Mouse (Mus musculus): ENCODE data around the gene Zfp12. TPM values are rescaled to one million over a fixed set of nuclear protein-coding genes. Genes with fewer than 3 reads are reported as not detected.

The Zfp12 gene
- polyA plus RNA-seq, 1 experiment, result 5.7 TPM

DNA sequence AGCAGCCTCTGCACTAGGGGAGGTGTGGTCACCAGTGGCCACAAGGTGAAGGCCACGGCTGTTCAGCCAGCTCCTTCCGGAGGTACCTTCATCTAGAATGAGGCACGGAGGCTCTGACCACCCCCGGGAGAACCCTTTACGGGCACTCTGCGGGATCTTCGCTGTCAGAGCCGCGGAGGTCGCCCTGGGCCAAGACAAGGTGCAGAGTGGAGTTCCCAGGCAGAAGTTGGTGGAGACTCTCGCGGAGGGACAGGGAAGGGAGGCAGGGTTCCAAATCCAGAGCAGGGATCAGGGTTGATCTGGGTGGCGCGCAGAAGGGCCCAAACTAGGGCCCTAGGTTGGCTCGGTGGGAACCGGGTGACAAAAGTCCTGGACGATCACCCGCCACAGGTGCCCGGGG is 57.9 kb downstream of the Zfp12 start:
- no peak overlapping the region for H3K27ac ChIP-seq (ENCODE audit: control insufficient read depth, insufficient read depth, low read depth, low read length)
- no peaks in the 10 kb centered on the region for H3K27me3 ChIP-seq (ENCODE audit: control insufficient read depth, insufficient read depth, low read length)
- H3K36me3 ChIP-seq (ENCODE audit: control insufficient read depth, insufficient read depth, low read length), result no peaks in the 10 kb centered on the region
- no peak overlapping the region for H3K4me3 ChIP-seq (ENCODE audit: control insufficient read depth, low read depth, low read length)
- no peak for TF ChIP-seq CTCF (IDR thresholded peaks at IDR 0.05; ENCODE audit: control insufficient read depth, insufficient read depth, insufficient replicate concordance, low read depth, low read length)
- no peak for TF ChIP-seq POLR2A (IDR thresholded peaks at IDR 0.05; ENCODE audit: control insufficient read depth, low read depth, low read length)
- H3K4me1 ChIP-seq (ENCODE audit: control insufficient read depth, insufficient read depth, low read length), result peaks cover 4% of the 10 kb centered on the region

DNA sequence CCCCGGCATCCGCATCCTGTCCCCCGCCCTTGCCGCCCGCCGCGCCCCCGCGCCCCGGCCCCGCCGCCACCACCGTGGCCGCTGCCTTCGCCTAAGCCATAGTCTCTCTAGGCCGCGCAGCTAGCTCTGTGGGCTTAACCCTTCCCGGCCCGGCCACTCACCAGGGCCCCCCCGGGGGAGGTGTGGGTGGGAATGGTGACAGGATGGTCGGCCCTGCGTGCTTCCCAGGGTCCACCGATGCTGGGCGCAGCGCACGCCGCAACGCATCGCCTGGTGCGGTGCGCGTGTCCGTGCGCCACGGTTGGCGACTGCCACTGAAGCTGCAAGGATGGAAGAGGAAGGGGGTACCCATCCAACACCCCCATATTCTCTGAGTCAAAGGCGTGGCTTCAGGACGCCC is 58.4 kb downstream of the Zfp12 start, which contains the start of gene Zfp853:
TSS of gene Zfp853 (minus strand) at position 220 of the 400 bp plus-strand sequence.
- H3K4me3 ChIP-seq (ENCODE audit: control insufficient read depth, low read depth, low read length), result no peak within 1 kb of the TSS
- no peaks in the 10 kb centered on the region for H3K36me3 ChIP-seq (ENCODE audit: control insufficient read depth, insufficient read depth, low read length)
- peaks cover 3% of the 10 kb centered on the region for H3K4me1 ChIP-seq (ENCODE audit: control insufficient read depth, insufficient read depth, low read length)
- no peak within 1 kb of the TSS for H3K27ac ChIP-seq (ENCODE audit: control insufficient read depth, insufficient read depth, low read depth, low read length)
- no peak for TF ChIP-seq CTCF (IDR thresholded peaks at IDR 0.05; ENCODE audit: control insufficient read depth, insufficient read depth, insufficient replicate concordance, low read depth, low read length)
- no peak for TF ChIP-seq POLR2A (IDR thresholded peaks at IDR 0.05; ENCODE audit: control insufficient read depth, low read depth, low read length)
- H3K27me3 ChIP-seq (ENCODE audit: control insufficient read depth, insufficient read depth, low read length), result no peaks in the 10 kb centered on the region

DNA sequence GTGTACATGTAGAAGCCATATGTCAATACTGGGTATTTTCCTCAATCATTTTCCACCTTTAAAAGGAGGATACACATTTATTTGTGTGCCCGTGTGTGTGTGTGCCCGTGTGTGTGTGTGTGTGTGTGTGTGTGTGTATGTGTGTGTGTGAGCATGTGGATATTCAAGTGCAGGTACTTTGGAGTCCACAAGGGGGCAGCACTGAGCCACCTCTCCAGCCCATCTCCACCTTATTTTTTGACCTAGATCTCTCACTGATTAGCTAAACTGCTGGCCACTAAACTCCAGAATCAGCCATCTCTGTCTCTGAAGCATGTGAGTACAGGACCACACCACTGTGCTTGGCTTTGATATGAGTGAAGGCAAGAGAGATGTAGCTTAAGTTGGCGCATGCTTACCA is 59.9 kb downstream of the Zfp12 start:
- Histone ChIP-seq H3K27ac (ENCODE audit: control insufficient read depth, insufficient read depth, low read depth, low read length) (no peak overlapping the region), H3K36me3 (ENCODE audit: control insufficient read depth, insufficient read depth, low read length) (no peaks in the 10 kb centered on the region), H3K4me1 (ENCODE audit: control insufficient read depth, insufficient read depth, low read length) (peaks cover 3% of the 10 kb centered on the region; the same call in 1 of the 2 replicates), H3K27me3 (ENCODE audit: control insufficient read depth, insufficient read depth, low read length) (no peaks in the 10 kb centered on the region), H3K4me3 (ENCODE audit: control insufficient read depth, low read depth, low read length) (no peak overlapping the region)
- TF ChIP-seq CTCF (IDR thresholded peaks at IDR 0.05; ENCODE audit: control insufficient read depth, insufficient read depth, insufficient replicate concordance, low read depth, low read length), result peak; percentile 62; the same call in 1 of the 2 replicates
- TF ChIP-seq POLR2A (IDR thresholded peaks at IDR 0.05; ENCODE audit: control insufficient read depth, low read depth, low read length), result no peak

DNA sequence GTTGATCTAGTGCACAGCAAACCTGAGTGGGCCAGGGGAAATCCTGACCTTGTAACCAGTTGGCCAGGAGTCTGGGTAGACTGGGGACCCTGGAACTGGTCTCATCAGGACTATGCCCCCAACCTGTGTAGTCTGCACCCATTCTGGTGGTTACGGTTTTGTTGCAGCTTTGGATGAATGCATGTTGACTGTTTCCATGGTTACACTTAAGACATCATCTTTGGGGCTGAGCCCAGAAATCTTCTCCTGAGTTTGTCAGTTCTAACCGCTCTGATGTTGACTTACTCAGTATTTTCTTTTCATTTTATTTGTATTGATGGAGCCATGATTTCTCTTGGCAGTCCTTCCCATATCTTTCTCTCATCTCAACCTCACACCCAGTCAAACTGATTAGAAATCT is 60.4 kb downstream of the Zfp12 start:
- TF ChIP-seq POLR2A (IDR thresholded peaks at IDR 0.05; ENCODE audit: control insufficient read depth, low read depth, low read length), result no peak
- no peak for TF ChIP-seq CTCF (IDR thresholded peaks at IDR 0.05; ENCODE audit: control insufficient read depth, insufficient read depth, insufficient replicate concordance, low read depth, low read length)
- Histone ChIP-seq H3K4me3 (ENCODE audit: control insufficient read depth, low read depth, low read length) (no peak overlapping the region), H3K27ac (ENCODE audit: control insufficient read depth, insufficient read depth, low read depth, low read length) (no peak overlapping the region), H3K36me3 (ENCODE audit: control insufficient read depth, insufficient read depth, low read length) (no peaks in the 10 kb centered on the region), H3K4me1 (ENCODE audit: control insufficient read depth, insufficient read depth, low read length) (peaks cover 3% of the 10 kb centered on the region; the same call in 1 of the 2 replicates), H3K27me3 (ENCODE audit: control insufficient read depth, insufficient read depth, low read length) (no peaks in the 10 kb centered on the region)

DNA sequence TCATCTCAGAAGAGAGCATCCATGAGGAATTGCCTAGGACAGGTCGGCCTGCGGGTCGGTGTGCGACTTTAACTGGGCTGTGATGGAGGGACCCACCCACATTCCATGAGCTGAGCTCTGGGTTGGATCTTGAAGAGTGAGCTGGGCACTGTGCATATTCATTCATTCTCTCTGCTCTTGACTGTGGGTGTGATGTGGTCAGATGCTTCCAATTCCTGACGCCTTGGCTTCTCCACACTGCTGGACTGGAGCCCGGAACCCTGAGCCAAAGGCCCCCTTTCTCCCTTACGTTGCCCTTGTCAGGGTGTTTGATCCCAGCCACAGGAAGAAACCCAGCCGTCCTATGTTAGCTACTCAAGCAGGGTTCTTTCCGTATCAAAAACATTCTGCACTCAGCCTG is 63.0 kb downstream of the Zfp12 start:
- Histone ChIP-seq H3K27me3 (ENCODE audit: control insufficient read depth, insufficient read depth, low read length) (no peaks in the 10 kb centered on the region), H3K36me3 (ENCODE audit: control insufficient read depth, insufficient read depth, low read length) (no peaks in the 10 kb centered on the region), H3K4me3 (ENCODE audit: control insufficient read depth, low read depth, low read length) (no peak overlapping the region), H3K4me1 (ENCODE audit: control insufficient read depth, insufficient read depth, low read length) (no peaks in the 10 kb centered on the region), H3K27ac (ENCODE audit: control insufficient read depth, insufficient read depth, low read depth, low read length) (no peak overlapping the region)
- TF ChIP-seq CTCF (IDR thresholded peaks at IDR 0.05; ENCODE audit: control insufficient read depth, insufficient read depth, insufficient replicate concordance, low read depth, low read length) (no peak), POLR2A (IDR thresholded peaks at IDR 0.05; ENCODE audit: control insufficient read depth, low read depth, low read length) (no peak)

DNA sequence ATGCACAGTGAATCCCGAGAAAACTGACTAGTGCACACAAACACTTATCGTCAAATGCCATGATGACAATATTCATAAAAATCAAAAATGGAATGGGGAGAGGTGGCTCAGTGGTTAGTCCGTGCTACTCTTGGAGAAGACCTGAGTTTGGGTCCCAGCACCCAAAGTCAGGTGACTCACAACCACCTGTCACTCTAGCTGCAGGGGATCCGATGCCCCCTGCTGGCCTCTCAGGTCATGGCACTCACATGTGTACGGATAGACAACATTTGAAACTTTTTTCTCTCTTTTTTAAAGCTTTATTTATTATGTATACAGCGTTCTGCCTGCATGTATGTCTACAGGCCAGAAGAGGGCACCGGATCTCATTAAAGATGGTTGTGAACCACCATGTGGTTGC is 63.4 kb downstream of the Zfp12 start:
- Histone ChIP-seq H3K27me3 (ENCODE audit: control insufficient read depth, insufficient read depth, low read length) (no peaks in the 10 kb centered on the region), H3K4me1 (ENCODE audit: control insufficient read depth, insufficient read depth, low read length) (no peaks in the 10 kb centered on the region)

More for the DNA sequence above, 63.4 kb downstream of the Zfp12 start:
- H3K36me3 ChIP-seq (ENCODE audit: control insufficient read depth, insufficient read depth, low read length), result no peaks in the 10 kb centered on the region
- TF ChIP-seq CTCF (IDR thresholded peaks at IDR 0.05; ENCODE audit: control insufficient read depth, insufficient read depth, insufficient replicate concordance, low read depth, low read length) (peak; percentile 54; the same call in 1 of the 2 replicates), POLR2A (IDR thresholded peaks at IDR 0.05; ENCODE audit: control insufficient read depth, low read depth, low read length) (no peak)
- no peak overlapping the region for H3K4me3 ChIP-seq (ENCODE audit: control insufficient read depth, low read depth, low read length)
- H3K27ac ChIP-seq (ENCODE audit: control insufficient read depth, insufficient read depth, low read depth, low read length), result no peak overlapping the region

Other genes with a start within 250 kb of the Zfp12 start
- 58.3 and 60.4 TPM in 2 replicates for gene Rnf216, start 122.2 kb upstream of the Zfp12 start, polyA plus RNA-seq (2012; rRNA removed)
- not detected in 2 replicates for gene Olfr718-ps1, start 87.6 kb upstream of the Zfp12 start, polyA plus RNA-seq (2012; rRNA removed)
- gene Rbak, start 54.4 kb upstream of the Zfp12 start, polyA plus RNA-seq (2012; rRNA removed), result 1.6 and 1.9 TPM in 2 replicates
- 28.6 and 30.2 TPM in 2 replicates for gene Spdye4b, start 54.1 kb upstream of the Zfp12 start, polyA plus RNA-seq (2012; rRNA removed)
- gene Spdye4a, start 8.3 kb upstream of the Zfp12 start, polyA plus RNA-seq (2012; rRNA removed), result 12.1 and 12.9 TPM in 2 replicates
- gene Zfp316, start 34.9 kb downstream of the Zfp12 start, polyA plus RNA-seq (2012; rRNA removed), result 2.0 and 2.2 TPM in 2 replicates
- 0.13 TPM in 1 of 2 replicates, not detected in the other for gene Zfp853, start 58.5 kb downstream of the Zfp12 start, polyA plus RNA-seq (2012; rRNA removed)
- 19.6 and 21.2 TPM in 2 replicates for gene E130309D02Rik, start 80.2 kb downstream of the Zfp12 start, polyA plus RNA-seq (2012; rRNA removed)
- 390 and 402 TPM in 2 replicates for gene Zdhhc4, start 94.1 kb downstream of the Zfp12 start, polyA plus RNA-seq (2012; rRNA removed)
- gene Grid2ip, start 122.2 kb downstream of the Zfp12 start, polyA plus RNA-seq (2012; rRNA removed), result 0.05 TPM in 2 replicates
- 58.8 and 64.3 TPM in 2 replicates for gene Kdelr2, start 168.7 kb downstream of the Zfp12 start, polyA plus RNA-seq (2012; rRNA removed)
- gene Daglb, start 229.4 kb downstream of the Zfp12 start, polyA plus RNA-seq (2012; rRNA removed), result 1.4 and 1.7 TPM in 2 replicates